Mouse (Mus musculus) erythroblast, embryonic 14.5 days (primary cell): ENCODE measurements around the gene Ppp1r27.

Source experiments
- GATA1 ChIP-seq: IDR thresholded peaks from 2 replicates; pipeline ENCODE4 v1.6.1; 2012; ENCODE audit warnings: low read length, inconsistent platforms, mixed read lengths
- TAL1 ChIP-seq: IDR thresholded peaks from 3 replicates; pipeline ENCODE4 v1.6.1; 2012; ENCODE audit warnings: low read length, inconsistent platforms, mixed read lengths

DNA sequence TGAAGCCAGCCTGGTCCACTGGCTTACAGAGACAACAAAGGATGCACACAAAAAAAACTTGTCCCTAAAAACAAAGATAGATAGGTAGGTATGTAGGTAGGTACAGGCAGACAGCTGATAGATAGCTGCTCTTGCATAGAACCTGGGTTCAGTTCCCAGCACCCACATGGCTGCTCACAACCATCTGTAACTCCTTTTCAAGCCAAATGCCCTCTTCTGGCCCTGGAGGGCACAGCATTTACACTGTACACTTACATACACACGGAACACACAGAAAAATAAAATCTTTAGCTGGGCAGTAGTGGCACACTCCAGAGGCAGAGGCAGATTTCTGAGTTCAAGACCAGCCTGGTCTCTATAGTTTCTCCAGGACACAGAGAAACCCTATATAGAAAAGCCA, 33.0 kb upstream of the Ppp1r27 start:
- no peak for TF ChIP-seq TAL1
- TF ChIP-seq GATA1: no peak
